25 mouse cellular contexts compared by ENCODE assay signal in the genomic region with DNA sequence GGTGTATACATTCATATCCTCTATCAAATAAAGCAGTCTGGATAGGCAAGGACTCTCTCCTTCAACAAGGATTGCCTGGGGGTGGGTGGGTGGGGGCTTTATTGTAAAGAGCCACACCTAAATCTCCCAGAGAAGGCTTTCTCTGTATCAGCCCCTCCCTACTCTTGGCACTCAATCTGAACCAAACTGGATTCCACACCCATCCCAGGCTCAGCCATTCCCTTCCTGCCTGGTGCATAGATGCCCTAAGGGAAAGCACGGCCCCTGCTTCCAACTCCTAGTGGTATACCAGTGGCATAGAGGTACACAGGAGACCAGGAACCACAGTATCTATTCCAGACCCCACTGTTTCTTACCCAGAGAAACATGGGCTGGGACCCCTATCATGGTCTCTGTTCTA.
"Had no signal": no experiment of that assay in that cellular context is flagged by ENCODE, and none has a peak within 500 bp of the region (broad histone marks: within the 10 kb centered on the region; RNA-seq: fewer than 3 reads in every experiment).

No protein-coding gene starts in this region.

- H3K9me3 ChIP-seq: hindbrain, embryonic 10.5 days; hindbrain, embryonic 12.5 days; intestine, embryonic 15.5 days; limb, embryonic 13.5 days; limb, embryonic 15.5 days; liver, embryonic 12.5 days had no signal

- H3K9ac ChIP-seq: hindbrain, embryonic 12.5 days; hindbrain, embryonic 14.5 days; intestine, embryonic 15.5 days; limb, embryonic 13.5 days; limb, embryonic 15.5 days; liver, embryonic 12.5 days; liver, embryonic 14.5 days had no signal

- H3K4me1 ChIP-seq: hindbrain, embryonic 10.5 days; hindbrain, embryonic 12.5 days; intestine, embryonic 15.5 days; limb, embryonic 13.5 days; limb, embryonic 15.5 days; liver, embryonic 12.5 days had no signal

- H3K36me3 ChIP-seq: hindbrain, embryonic 10.5 days; hindbrain, embryonic 12.5 days; intestine, embryonic 15.5 days; limb, embryonic 13.5 days; limb, embryonic 15.5 days; liver, embryonic 12.5 days had no signal

- ATAC-seq: hindbrain, embryonic 16.5 days; inflammation-experienced regulatory T-cells, adult 6 months; intestine, embryonic 15.5 days; intestine, postnatal 0 days; liver, embryonic 12.5 days had no signal

- H3K4me3 ChIP-seq: heart, adult 2 months; hindbrain, embryonic 10.5 days; hindbrain, embryonic 12.5 days; intestine, embryonic 15.5 days; layer of hippocampus, adult 2 months; limb, embryonic 13.5 days; limb, embryonic 15.5 days; liver, embryonic 12.5 days had no signal

- H3K27ac ChIP-seq: heart, adult 2 months; hindbrain, embryonic 10.5 days; hindbrain, embryonic 12.5 days; hindbrain, embryonic 14.5 days; intestine, embryonic 15.5 days; layer of hippocampus, adult 2 months; limb, embryonic 13.5 days; limb, embryonic 15.5 days; liver, embryonic 12.5 days; liver, embryonic 14.5 days had no signal

- H3K27me3 ChIP-seq: hindbrain, embryonic 12.5 days; intestine, embryonic 15.5 days; limb, embryonic 13.5 days; limb, embryonic 15.5 days had no signal

- H3K4me2 ChIP-seq: heart, embryonic 11.5 days; hindbrain, embryonic 12.5 days; hindbrain, embryonic 14.5 days; intestine, embryonic 15.5 days; limb, embryonic 13.5 days; limb, embryonic 15.5 days; liver, embryonic 12.5 days had no signal

- DNase-seq: gastrocnemius, postnatal 14 days; gastrocnemius, postnatal 36 days; heart, adult 11 months; heart, adult 2 months; heart, postnatal 10 days; heart, postnatal 4 days; kidney, adult 18-20 months; kidney, adult 8-10 months; kidney, postnatal 10 days; kidney, postnatal 25 days; kidney, postnatal 4 days; left cerebral cortex, postnatal 4 days had no signal
